Mouse (Mus musculus): ENCODE measurements around the gene Sufu. TPM values are rescaled to one million over a fixed set of nuclear protein-coding genes. Genes with fewer than 3 reads are reported as not detected.

The Sufu gene
- total RNA-seq, 2 experiments from 2014 or later = 9.0 to 20.9 TPM

DNA sequence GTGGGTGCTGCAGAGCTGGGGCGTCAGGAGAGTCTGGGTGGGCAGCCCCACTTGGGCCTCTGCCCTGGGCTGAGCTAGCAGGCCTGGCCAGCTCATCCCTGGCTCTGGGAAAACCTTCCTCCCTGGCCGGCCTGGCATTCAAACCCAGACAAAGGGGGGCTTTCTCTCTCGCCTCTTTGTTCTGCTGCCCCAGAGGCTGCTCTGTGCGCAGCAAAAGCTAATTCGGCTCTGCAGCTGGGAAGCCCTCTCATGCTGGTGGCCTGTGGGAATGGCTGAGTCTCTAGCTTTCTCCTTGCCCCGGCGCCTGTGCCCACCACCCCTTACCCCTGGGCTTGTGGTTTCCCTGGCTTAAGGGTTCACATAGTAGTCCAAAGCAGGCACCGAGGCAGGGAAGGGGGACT is 110.5 kb downstream of the Sufu start:
- no peak for ATAC-seq (replicated peaks; ENCODE audit: poor library complexity, severe bottlenecking)

DNA sequence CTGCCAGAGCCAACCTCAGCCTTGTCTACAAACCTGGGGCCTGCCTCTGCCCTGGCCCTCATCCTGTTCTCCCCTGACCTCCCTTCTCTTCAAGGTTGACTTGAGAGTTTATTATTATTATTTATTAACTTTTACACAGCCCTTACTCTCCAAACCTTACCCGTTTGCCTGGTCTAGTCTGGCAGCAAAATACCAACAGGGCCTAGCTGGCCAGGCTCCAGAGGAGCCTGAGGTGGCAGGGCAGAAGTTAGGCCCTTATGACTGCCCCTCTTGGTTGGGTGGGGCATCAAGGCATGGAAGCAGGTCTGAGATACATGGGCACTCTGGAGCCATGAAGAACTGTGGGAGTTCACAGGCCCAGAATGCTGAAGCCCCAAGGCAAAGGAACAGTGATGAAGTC is 111.1 kb downstream of the Sufu start:
- ATAC-seq (replicated peaks; ENCODE audit: poor library complexity, severe bottlenecking) = no peak

DNA sequence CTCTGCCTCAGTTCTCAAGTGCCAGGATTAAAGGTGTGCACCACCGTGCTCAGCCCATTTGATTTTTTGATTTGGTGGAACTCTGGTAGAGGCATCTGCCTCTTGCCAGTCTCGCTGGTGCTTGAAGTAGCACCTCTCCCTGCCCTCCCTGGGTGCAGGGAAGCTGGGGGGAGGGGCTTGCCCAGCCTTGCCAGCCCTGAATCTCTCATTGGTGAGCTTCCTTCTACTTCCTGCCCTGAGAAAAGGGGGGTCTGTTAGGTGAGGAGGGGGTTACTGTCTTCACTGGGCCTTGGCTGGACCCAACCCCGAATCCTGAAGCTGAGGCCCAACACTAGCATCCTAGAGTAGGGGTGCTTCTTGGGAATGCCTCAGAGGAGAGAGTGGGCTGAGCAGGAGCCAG is 112.0 kb downstream of the Sufu start:
- ATAC-seq (replicated peaks; ENCODE audit: poor library complexity, severe bottlenecking) = no peak

DNA sequence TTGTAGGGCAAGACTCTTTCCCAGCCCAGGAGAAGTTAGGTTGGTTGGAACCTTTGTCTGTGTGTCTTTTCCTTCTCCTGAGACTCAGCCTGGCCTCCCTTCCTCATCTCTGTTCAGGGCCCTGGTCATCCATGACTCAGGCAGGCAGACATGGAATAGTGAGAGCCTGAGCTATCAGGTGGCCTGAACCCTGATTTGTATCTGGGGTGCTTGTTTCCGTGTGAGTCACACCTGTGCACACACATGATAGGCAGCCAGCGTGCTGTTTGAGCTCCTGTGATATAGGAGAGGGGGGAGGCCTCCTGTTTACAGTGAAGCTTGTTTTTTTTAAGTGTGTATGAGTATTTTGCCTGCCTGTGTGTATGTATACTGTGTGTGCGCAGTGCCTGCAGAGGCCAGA is 112.5 kb downstream of the Sufu start:
- ATAC-seq (replicated peaks; ENCODE audit: poor library complexity, severe bottlenecking) = no peak

DNA sequence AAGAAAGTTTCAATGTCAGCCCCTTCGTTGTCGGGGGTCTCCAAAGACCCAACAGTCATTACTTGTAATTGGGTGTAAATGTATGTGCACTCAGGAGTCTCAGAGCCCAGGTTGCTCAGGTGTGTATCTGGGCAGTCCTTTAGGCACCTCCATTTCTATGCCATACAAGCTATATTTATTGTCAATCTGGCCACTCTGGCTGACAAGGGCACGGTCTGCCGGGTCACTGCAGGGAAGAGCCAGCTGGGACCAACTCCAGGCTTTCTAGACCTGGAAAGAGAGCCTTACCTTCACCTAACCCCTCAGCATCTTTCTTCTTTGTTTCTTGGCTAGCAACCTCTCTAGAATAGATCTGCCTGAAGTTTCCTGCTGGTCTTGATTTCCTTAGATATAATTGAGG is 113.0 kb downstream of the Sufu start:
- ATAC-seq (replicated peaks; ENCODE audit: poor library complexity, severe bottlenecking) = no peak

DNA sequence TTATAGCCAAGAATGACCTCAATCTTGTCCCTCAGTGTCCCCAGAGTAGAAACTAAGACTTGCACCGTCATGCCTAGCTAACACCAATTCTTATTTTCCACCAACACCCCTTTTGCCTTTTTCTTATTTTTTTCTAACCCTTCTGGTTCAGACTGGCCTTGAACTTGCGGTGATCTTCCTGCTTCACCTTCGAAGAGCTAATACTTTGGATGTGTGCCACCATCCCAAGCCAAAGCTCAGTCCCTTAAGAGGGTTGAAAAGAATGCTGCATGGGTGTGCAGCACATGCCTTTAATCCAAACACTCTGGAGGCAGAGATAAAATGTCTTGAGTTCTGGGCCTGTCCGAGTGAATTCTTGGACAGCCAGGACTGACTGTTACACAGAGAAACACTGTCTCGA is 113.7 kb downstream of the Sufu start:
- ATAC-seq (replicated peaks; ENCODE audit: poor library complexity, severe bottlenecking) = no peak

DNA sequence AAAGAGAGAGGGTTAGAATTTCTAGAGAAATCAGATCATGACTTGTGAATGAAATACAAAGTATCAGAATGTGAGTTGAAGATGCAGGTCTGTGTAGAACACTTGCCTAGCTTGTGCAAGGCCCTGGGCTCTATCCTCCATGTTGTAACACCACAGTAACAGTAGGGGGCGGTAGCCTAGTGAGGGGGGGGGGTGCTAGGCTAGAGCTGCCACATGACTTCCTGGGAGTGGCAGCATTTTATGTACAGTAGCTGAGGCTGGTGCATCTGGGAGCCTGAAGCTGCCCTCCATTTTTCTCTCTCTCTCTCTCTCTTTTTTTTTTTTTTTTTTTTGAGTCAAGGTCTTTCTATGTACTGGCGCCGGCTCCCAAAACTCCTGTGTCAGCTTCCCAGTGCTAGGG is 114.1 kb downstream of the Sufu start:
- ATAC-seq (replicated peaks; ENCODE audit: poor library complexity, severe bottlenecking) = peak; percentile 60

DNA sequence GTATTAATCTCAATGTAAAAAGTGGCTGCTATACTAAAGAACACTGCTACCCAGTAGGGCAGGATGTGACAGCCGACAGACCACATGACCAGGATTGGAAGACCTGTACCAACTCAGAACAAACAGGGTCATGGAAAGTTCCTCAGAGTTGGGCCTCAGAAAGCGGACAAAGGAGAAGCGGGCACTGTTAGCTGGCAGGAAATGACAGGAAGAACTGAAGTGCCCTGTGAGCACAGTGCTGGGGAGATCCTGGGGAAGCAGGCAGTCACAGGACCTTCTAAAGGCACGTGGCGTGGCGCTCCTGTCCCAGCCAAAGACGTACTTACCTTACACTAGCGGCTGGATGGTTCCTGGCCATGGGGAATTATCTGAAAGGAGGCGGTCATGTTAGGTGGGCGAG is 114.6 kb downstream of the Sufu start:
- peak; percentile 82 for ATAC-seq (replicated peaks; ENCODE audit: poor library complexity, severe bottlenecking)

DNA sequence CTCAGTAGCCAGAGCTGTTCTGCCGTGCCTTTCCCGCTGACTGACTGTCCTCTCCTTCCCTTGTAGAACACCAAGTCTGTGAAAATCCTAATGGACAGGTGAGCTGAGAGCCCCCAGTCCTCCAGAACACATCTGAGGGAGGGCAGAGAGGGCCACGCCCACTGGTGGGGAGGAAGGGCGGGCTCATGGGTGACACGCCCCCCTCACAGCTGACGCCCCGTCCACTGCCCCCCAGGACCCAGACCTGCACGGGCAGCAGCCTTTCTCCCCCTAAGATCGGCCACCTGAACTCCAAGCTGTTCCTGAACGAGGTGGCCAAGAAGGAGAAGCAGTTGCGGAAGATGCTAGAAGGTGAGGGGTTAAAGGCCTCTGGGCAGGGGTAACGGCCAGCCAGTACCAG is 117.7 kb downstream of the Sufu start:
- no peak for ATAC-seq (replicated peaks; ENCODE audit: poor library complexity, severe bottlenecking)

DNA sequence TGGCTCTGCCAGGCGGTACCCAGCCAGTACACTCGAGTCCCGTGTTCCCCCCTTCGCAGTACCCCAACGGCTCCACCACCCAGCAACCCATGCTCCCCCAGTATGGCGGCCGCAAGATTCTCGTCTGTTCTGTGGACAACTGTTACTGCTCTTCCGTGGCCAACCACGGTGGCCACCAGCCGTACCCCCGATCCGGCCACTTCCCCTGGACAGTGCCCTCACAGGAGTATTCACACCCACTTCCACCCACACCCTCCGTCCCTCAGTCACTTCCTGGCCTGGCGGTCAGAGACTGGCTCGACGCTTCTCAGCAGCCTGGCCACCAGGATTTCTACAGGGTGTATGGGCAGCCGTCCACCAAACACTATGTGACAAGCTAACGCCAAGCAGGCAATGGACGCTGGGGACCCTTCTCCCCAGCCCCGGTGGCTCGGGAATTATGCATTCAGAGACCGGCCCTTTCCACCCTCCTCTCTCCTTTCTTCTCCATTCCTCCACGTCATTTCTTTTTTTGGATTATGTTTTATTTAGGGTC is 118.7 kb downstream of the Sufu start:
- ATAC-seq (replicated peaks; ENCODE audit: poor library complexity, severe bottlenecking) = no peak

DNA sequence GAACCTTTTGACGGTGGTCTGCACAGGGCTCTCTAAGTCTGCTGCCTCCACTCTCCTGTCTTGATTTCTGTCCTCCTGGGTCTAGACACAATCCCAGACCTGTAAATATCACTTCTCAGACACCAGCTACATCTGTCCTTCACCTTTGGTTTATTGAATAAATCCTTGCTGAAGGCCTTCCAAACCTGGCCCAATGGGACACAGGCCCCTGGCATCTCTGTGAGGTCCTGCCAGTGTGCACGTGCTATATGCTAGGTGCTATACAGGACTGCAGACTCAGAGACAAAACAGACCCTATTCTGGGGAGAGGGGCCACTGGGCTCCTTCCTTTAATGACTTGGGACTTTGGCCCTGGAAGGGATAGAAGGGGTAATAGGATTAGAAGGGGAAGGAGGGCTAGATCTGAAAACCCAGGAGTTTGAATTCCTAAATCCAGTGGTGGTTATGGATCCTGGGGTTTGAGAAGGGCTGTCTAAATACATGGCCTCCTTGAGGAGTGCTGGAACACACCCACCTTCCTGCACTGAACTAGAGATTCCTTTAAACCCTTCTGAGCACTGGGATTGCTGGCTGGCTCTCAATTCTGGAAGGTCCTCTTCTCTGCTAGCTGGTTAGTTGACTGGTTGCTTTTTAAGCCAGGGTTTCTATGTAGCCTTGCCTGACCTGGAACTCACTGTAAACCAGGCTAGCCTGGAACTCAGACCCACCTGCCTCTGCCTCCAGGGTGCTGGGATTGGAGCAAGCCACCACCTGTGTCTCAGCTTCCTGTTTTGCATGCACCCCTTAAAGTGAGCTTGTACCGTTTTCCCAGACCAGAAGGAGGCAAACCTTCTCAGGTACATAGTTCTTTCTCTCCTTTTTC is 120.2 kb downstream of the Sufu start:
- ATAC-seq (replicated peaks; ENCODE audit: poor library complexity, severe bottlenecking) = no peak

DNA sequence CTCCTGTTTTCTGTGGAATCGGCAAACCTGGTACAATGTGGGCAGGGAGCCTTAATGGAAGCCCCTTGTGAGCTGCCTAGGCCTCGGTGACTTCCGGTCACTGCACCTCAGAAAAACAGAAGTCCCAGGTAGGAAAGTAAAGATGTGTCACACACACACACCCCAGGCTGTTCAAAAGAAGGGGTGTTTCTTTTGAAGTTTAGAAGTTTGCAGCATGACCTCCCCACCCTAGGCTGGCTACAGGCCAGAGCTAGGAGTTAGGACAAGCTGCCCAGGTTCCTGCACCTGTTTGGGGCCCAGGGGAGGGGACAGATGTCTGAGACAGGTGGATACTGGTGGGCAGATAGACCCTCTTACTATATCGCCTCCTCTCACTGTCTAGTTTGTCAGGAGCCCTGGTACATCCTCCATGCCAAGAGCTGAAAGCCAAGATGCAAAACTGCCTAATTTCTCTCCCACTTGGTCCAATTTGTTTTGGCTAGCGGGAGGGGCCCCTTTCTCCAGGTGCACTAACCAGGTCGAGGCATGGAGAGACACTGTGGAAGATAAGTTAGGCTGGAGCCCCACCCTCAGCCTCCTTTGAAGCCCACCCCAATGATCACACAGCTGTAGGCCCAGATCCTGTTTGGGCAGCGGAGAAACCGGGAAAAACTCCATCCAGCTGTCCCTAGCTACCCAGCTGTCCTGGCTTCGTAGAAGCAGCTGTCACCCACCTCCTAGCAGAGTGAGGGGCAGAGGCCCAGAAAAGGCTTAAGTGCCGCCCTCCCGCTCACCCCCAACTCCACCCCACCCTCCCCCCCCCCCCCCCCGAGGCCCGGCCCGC is 121.0 kb downstream of the Sufu start:
- no peak for ATAC-seq (replicated peaks; ENCODE audit: poor library complexity, severe bottlenecking)

DNA sequence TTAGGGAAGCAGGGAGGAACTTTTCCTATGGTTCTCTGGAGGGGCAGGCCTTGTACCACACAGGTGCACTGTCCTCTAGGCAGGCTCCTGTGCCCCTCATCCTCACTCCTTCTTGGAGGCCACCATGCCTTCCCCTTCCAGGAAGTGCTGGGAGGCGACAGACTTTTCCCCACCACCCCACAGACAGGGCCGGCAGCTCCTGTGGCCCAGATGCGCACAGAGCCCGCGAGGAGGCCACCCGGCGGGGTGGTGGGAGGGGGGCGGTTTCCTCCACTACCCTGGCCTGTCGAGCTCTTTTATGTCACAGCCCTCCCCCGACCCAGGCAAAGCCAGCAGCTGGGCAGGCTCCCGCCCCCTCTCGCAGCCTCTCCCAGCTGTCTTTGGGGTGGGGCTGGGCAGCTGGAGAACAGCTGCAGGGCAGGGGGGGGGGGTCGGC is 121.7 kb downstream of the Sufu start:
- ATAC-seq (replicated peaks; ENCODE audit: poor library complexity, severe bottlenecking) = peak; percentile 18

DNA sequence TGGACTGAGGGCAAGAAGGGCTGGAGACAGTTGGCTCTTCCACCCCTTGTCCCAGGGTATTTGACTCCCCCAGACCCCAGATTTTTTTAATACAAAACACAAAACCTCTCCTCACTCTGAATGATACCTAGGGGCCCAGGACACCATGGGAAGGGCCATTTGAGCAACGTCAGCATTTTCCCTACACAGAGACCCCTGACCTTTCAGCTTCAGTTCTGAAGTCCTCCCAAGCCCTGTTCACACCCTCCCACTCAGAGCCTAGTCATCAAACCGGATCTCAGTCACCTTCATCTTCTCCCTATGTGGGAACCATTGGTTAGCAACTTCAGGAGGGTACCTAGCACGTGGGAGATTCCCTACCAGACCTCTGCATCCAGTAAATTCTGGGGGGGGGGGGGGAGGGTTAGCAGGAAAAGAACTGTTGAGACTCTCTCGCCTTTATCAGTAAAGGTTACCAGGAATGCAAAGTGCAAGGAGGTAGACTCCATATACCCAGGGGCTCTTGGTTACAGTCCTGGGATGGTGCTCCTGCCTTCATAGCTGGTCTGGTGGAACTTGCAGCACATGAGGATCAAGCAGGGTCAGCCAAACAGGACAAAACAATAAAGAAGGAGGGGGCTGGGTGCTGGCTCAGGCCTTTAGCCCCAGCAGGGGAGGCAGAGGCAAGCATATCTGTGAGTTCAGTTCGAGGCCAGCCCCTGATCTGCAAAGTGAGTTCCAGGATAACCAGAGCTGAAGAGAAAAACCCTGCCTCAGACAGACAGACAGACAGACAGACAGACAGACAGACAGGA is 122.3 kb downstream of the Sufu start:
- no peak for ATAC-seq (replicated peaks; ENCODE audit: poor library complexity, severe bottlenecking)

DNA sequence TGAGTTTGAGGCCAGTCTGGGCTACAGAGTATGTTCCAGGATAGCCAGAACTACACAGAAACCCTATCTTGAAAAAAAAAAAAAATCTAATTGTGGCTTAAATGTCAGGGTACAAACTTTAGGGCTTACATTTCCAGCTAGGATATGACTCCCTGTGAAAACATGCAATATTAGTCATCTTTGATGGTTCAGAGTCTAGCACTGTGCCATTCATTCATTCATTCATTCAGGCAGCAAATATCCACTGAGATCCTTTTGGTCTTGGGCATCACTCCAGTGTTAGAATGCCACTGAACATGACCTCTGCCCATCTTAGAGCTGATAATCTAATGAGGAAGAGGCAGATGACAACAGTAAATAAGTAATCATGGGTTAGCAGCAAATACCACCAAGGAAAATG is 125.0 kb downstream of the Sufu start:
- ATAC-seq (replicated peaks; ENCODE audit: poor library complexity, severe bottlenecking) = no peak

DNA sequence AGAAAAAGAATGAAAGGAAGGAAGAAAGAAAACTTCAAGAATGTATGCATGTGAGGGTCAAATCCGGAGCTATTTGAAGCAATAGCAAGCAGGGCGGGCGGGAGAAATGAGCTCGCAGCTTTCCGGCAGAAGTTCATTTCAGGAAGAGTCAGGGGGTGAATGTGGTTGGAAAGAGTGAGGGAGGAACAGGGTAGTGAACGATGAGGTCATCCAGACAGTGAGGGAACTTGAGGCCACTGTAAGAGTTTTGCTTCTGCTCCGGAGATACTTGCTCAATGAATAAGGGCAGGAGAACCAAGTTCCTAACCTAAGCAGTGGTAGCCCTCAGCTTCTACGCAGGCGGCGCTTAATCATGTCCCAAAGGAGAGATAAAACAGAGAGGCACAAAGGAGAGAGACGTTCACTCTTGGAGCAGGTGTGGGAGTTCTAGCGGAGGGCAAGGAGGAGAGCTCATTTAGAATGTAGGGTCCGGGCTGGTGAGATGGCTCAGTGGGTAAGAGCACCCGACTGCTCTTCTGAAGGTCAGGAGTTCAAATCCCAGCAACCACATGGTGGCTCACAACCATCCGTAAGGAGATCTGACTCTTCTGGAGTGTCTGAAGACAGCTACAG is 125.8 kb downstream of the Sufu start:
- ATAC-seq (replicated peaks; ENCODE audit: poor library complexity, severe bottlenecking) = peak; percentile 87

DNA sequence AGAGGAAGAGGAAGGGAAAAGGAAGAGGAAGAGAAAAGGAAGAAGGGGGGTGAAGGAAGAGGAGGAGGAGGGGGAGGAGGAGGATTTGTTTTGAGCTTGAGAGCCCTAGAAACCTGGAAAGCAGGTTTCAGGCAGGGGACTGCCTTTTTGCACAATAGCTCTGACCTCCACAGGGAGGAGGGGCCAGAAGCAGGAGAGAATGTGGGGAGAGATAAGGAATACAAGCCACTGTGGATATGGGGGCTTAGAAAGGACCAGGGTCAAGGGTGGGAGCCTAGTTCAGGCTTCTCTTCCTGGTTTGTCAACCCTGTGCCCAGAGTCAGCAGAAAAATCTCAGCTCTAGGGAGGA is 126.4 kb downstream of the Sufu start:
- ATAC-seq (replicated peaks; ENCODE audit: poor library complexity, severe bottlenecking) = 0 out of 2 replicates have a peak, but pooled peaks have one; percentile 3

DNA sequence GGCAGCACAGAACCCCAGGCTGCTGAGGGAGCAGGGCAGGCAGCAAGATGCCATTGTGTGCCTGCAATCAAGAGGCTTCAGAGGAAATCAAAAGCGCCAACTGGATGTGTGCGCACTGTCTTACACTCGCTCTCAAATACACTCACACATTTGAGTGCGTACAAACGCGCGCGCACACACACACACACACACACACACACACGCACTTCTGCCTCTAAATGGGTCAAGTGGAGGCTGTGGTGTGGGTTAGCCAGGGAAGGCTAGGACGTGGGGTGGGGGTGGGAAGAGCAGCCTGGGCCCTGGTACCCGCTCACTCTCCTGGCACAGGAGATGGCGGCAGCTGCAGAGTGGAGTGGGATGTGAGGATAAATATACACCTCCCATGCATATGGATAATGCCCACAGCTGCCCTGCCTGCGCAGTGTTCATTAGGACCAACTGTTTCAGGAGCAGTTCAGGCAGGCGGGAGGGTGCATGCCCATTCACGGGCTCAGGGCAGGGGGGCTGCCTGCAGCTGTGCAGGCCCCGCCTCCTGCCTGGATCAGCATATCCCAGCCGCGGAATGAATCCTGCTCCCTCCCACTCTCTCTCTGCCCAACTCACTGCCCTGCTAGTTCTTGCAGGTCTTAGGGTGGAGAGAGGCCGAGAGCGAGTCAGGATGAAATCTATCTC is 126.9 kb downstream of the Sufu start:
- 0 out of 2 replicates have a peak, but pooled peaks have one; percentile 2 for ATAC-seq (replicated peaks; ENCODE audit: poor library complexity, severe bottlenecking)

DNA sequence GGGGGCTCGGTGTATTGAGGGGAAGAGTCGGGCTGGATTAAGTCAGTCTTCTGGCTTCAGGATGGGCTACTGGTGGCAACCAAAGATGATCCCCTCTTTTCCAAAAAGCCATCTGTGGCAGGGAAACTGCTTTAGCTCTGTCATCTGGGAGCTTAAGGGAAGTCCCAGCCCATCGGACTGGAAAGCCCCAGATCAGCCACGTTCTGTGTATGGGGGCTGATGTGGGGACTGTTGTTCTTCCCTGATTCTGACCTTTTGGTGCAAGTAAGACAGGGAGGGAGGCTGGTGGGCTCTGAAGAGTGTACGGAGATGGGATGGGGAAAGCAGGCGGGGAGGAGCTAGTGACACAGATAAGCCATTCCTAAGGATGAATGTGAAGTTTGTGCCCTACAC is 127.5 kb downstream of the Sufu start:
- no peak for ATAC-seq (replicated peaks; ENCODE audit: poor library complexity, severe bottlenecking)

Measured in granulocyte monocyte progenitor cell, adult 5-6 weeks (primary cell).